ENCODE assay signal across 23 mouse cellular contexts in genomic region chr7:4144046-4144445, GRCm38 (mm10). TPM values are rescaled to one million over a fixed set of nuclear protein-coding genes. Genes with fewer than 3 reads are reported as not detected.
DNase-seq lines count a peak whose midpoint lies in the region; ATAC-seq lines count a peak whose summit lies in the region.
"Had no signal": no experiment of that assay in that cellular context is flagged by ENCODE, and none has a peak within 500 bp of the region (broad histone marks: within the 10 kb centered on the region; RNA-seq: fewer than 3 reads in every experiment).

No protein-coding gene starts in this region.

- H3K27ac ChIP-seq in heart, embryonic 10.5 days, result no peak overlapping the region
- H3K27ac ChIP-seq: embryonic facial prominence, embryonic 12.5 days; forebrain, embryonic 12.5 days; hindbrain, embryonic 12.5 days; left cerebral cortex, adult 2 months; limb, embryonic 10.5 days; midbrain, embryonic 13.5 days had no signal

- peak; percentile 27 for DNase-seq in cerebellum, adult 9-10 months
- peak; percentile 72 for DNase-seq in heart, embryonic 10.5 days (ENCODE audit: low spot score)
- DNase-seq in heart, postnatal 4 days, result no peak
- DNase-seq in testis, postnatal 10 days (ENCODE audit: low spot score), result peak; percentile 43
- DNase-seq: adrenal gland, postnatal 14 days; kidney, adult 18-20 months; kidney, postnatal 4 days; liver; lung, postnatal 14 days; right cerebral cortex, postnatal 14 days; thymus, postnatal 25 days had no signal

- no peaks in the 10 kb centered on the region for H3K27me3 ChIP-seq in heart, embryonic 10.5 days (ENCODE audit: insufficient read depth, poor library complexity, severe bottlenecking)
- H3K27me3 ChIP-seq in megakaryocyte, embryonic 14.5 days (replicated peaks), result no peaks in the 10 kb centered on the region
- H3K27me3 ChIP-seq: embryonic facial prominence, embryonic 12.5 days; forebrain, embryonic 12.5 days; hindbrain, embryonic 12.5 days; midbrain, embryonic 13.5 days had no signal

- ATAC-seq in cerebellum, adult (ENCODE audit: insufficient number of reproducible peaks, low FRiP score, low TSS enrichment), result no peak
- no peak for ATAC-seq in megakaryocyte, adult 5-6 weeks (ENCODE audit: poor library complexity, severe bottlenecking)
- ATAC-seq: CD4-positive, CD25-positive, alpha-beta regulatory T cell, adult 4 months; midbrain, embryonic 13.5 days had no signal

- H3K36me3 ChIP-seq in heart, embryonic 10.5 days, result peaks cover 89% of the 10 kb centered on the region
- peaks cover 97% of the 10 kb centered on the region for H3K36me3 ChIP-seq in megakaryocyte, embryonic 14.5 days (replicated peaks; ENCODE audit: low read length)

- 94% methylated on average over 13 of the region's 13 CpGs for WGBS in heart, embryonic 10.5 days

- no peaks in the 10 kb centered on the region for H3K9me3 ChIP-seq in heart, embryonic 10.5 days
- no peaks in the 10 kb centered on the region for H3K9me3 ChIP-seq in megakaryocyte, embryonic 14.5 days
- H3K9me3 ChIP-seq: embryonic facial prominence, embryonic 12.5 days; forebrain, embryonic 12.5 days; hindbrain, embryonic 12.5 days; limb, embryonic 10.5 days; midbrain, embryonic 13.5 days had no signal

- peaks cover 12% of the 10 kb centered on the region for H3K4me1 ChIP-seq in heart, embryonic 10.5 days
- peaks cover 69% of the 10 kb centered on the region for H3K4me1 ChIP-seq in megakaryocyte, embryonic 14.5 days

- no peak overlapping the region for H3K4me3 ChIP-seq in heart, embryonic 10.5 days
- H3K4me3 ChIP-seq in megakaryocyte, embryonic 14.5 days (replicated peaks), result peak overlapping the region; percentile 28
- H3K4me3 ChIP-seq: embryonic facial prominence, embryonic 12.5 days; forebrain, embryonic 12.5 days; hindbrain, embryonic 12.5 days; left cerebral cortex, adult 2 months; limb, embryonic 10.5 days; midbrain, embryonic 13.5 days had no signal

RNA-seq across cellular contexts. Expression of gene Leng9, which starts 6.1 kb away (rescaled TPM):
- 1.8 and 2.2 TPM in 2 replicates for polyA plus RNA-seq in heart, embryonic 10.5 days (2016; fragmentation: Nextera tagmentation; extraction: Ambion mirVana)
- total RNA-seq in heart, postnatal 4 days (2021), result 1 to 10 TPM; 2.1 to 3.0 TPM
- 1.6 and 5.1 TPM in 2 replicates for polyA plus RNA-seq in megakaryocyte, embryonic 14.5 days (2012; ENCODE audit: insufficient read depth, low replicate concordance)
- 2.6 and 3.0 TPM in 2 replicates for total RNA-seq in megakaryocyte, adult 5-6 weeks (2015)
- total RNA-seq in megakaryocyte, adult 5-6 weeks (2017), result 4.1 and 5.2 TPM in 2 replicates

RNA-seq across cellular contexts. Expression of gene Leng8, which starts 7.2 kb away (rescaled TPM):
- polyA plus RNA-seq in heart, embryonic 10.5 days (2016; fragmentation: Nextera tagmentation; extraction: Ambion mirVana), result 72.6 and 75.1 TPM in 2 replicates
- 10 to 100 TPM; 63.7 to 77.8 TPM for total RNA-seq in heart, postnatal 4 days (2021)
- 56.6 and 193 TPM in 2 replicates for polyA plus RNA-seq in megakaryocyte, embryonic 14.5 days (2012; ENCODE audit: insufficient read depth, low replicate concordance)
- total RNA-seq in megakaryocyte, adult 5-6 weeks (2015), result 34.2 and 48.8 TPM in 2 replicates
- total RNA-seq in megakaryocyte, adult 5-6 weeks (2017), result 35.2 TPM in 2 replicates

RNA-seq across cellular contexts. Expression of gene Cdc42ep5, which starts 20.6 kb away (rescaled TPM):
- 27.4 and 35.7 TPM in 2 replicates for polyA plus RNA-seq in heart, embryonic 10.5 days (2016; fragmentation: Nextera tagmentation; extraction: Ambion mirVana)
- total RNA-seq in heart, postnatal 4 days (2021), result 10 to 100 TPM; 13.6 to 14.0 TPM
- polyA plus RNA-seq in megakaryocyte, embryonic 14.5 days (2012; ENCODE audit: insufficient read depth, low replicate concordance), result 634 and 2,176 TPM in 2 replicates
- not detected in 2 replicates for total RNA-seq in megakaryocyte, adult 5-6 weeks (2015)
- not detected in 2 replicates for total RNA-seq in megakaryocyte, adult 5-6 weeks (2017)
- total RNA-seq: megakaryocyte progenitor cell, adult 5-6 weeks; monocyte, adult 5-6 weeks had no signal
- polyA plus RNA-seq: CD4-positive, CD25-positive, alpha-beta regulatory T cell, adult 4 months had no signal

RNA-seq across cellular contexts. Expression of gene Ttyh1, which starts 24.8 kb away (rescaled TPM):
- polyA plus RNA-seq in heart, embryonic 10.5 days (2016; fragmentation: Nextera tagmentation; extraction: Ambion mirVana), result 0.54 and 0.83 TPM in 2 replicates
- 1 to 10 TPM; 1.1 to 2.1 TPM for total RNA-seq in heart, postnatal 4 days (2021)
- not detected in 2 replicates for polyA plus RNA-seq in megakaryocyte, embryonic 14.5 days (2012; ENCODE audit: insufficient read depth, low replicate concordance)
- not detected in 2 replicates for total RNA-seq in megakaryocyte, adult 5-6 weeks (2015)
- total RNA-seq in megakaryocyte, adult 5-6 weeks (2017), result not detected in 2 replicates
- total RNA-seq: monocyte, adult 5-6 weeks had no signal

Comparison
In these comparisons a context has a peak if more than half of its experiments do, and no peak if none do; other contexts are left out.
1. RNA of gene Cdc42ep5, which starts 20.6 kb away (total RNA-seq): 13.6 to 14.0 TPM in heart, postnatal 4 days; not detected in megakaryocyte, adult 5-6 weeks; every median in the first group is over 10 times any median in the second.